Mouse (Mus musculus) B cell, adult 62 days (primary cell): ENCODE data around the gene Gstt2. TPM values are rescaled to one million over a fixed set of nuclear protein-coding genes. Genes with fewer than 3 reads are reported as not detected.

Experiments used
- total RNA-seq: library from RNA; stranded (reverse); gene quantifications from 4 replicates; pipeline ENCODE4 v1.2.4, GENCODE M21; 2023

The Gstt2 gene
- 37.4 to 45.9 TPM (median 42.4 TPM) in 4 replicates for total RNA-seq

DNA sequence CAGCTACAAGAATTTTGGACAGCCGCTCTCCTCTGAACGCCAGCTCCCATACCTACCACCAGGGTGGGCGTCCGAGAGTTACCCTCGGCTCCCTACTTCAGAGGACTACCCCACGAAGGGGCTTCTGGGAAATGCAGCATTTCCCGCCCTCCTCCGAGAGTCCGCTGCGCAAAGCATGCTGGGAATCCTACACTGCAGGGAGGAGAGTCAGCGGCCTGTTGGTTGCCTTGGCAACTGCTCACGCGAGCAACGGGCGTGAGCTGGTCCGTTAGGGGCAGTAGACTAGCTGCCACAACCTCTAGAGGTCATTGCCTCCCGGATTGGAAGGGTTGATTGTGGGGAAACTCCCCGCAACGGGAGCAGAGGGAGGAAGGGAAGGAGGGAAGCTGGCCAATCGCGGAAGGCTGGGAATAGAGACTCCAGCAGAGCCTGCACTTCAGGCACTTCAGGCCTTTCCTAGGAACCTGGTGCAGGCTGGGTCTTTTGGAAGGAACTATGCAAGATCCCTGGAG is at the start of gene Gstt2:
Gene Gstt2, minus strand, starts transcription at position 177 of the 512 bp plus-strand sequence.

DNA sequence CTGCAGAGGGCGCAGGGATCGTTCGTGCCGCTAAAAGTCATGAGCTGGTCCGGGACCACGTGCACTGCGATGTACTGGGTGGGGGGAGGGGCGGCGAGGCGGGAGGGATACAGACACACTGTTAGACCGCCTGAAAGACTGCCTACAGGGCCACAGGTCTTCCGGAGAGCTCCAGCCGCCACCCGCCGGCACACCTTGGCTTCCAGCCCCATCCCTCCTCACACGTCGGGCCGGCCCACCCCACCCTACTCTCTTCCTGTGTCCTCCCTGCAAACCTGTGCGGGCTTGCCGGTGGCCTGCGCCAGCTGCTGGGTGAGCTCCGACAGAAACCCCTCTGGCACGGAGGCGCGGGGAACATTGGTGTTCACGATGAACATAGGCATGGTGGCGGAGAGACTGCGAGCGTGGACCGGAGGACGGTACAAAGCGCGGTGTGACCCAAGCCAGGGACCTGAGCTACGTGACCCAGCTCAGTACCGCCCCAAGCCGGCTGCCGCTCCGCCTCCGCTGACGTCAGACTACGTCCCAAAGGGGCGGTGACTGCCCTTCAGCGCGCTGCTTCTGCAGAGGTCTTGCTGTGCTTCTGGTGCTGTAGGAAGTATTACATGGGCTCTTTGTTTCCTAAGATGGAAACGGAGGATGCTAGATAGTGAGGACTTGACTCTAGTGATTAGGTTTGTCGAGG is 22.7 kb upstream of the Gstt2 start, which contains the start of gene Mif:
Gene Mif, minus strand, starts transcription at position 455 of the 685 bp plus-strand sequence.

DNA sequence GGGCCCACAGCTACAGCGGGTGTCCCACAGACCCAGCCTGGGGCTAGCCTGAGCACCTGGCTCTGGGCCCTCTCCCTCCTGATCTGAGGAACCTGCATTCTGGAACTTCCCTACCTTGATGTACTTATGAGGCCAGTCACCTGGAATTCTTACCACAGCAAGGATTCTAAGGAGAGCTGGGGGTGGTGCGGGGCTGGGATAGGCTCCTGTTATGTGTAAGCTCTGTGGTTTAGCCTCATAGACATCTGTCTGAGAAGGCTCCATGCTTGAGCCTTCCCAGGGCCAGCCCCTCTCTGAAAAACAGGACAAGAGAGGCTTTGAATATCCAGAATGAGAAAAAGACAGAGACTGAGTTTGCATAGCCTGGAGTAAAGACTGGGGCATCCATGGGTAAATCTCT is 14.8 kb downstream of the Gstt2 start, which contains the start of gene Gstt4:
Gene Gstt4, minus strand, starts transcription at position 101 of the 400 bp plus-strand sequence.

DNA sequence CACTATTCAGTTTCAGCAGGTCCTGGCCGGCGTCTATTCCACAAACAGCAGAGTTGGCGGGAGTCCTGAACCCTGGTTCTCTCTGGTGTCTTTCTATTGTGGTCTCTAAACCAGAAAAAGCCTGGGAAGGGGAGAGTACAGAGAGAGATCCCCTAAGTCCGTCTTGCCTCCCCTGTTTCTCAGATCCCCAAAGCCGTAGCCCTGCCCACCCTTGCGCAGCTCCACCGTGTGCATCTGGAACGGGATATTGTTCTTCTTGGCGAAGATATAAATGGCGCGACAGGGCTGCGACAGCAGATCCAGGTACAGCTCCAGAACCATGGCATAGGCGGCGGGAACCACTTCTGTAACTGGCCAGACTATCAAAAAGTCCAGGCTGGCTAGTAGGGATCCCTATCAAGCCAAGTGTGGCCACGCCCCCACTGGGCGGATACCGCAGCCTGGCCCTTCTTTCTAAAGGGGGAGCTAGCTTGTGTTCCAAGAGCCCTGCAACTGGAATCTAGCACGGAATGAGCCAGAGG is 39.0 kb downstream of the Gstt2 start, which contains the start of gene Gstt1:
Gene Gstt1, minus strand, starts transcription at position 409 of the 521 bp plus-strand sequence.

Other genes starting within 250 kb of the Gstt2 start
- gene Ggt5, start 248.1 kb downstream of the Gstt2 start, total RNA-seq = 0.31 to 2.4 TPM (median 0.60 TPM) in 4 replicates
- gene Susd2, start 193.4 kb downstream of the Gstt2 start, total RNA-seq = 2.3 to 4.0 TPM (median 3.3 TPM) in 4 replicates
- gene Cabin1, start 73.1 kb downstream of the Gstt2 start, total RNA-seq = 96.5 to 105 TPM (median 99.5 TPM) in 4 replicates
- gene Ddt, start 64.0 kb downstream of the Gstt2 start, total RNA-seq = 24.1 to 35.9 TPM (median 29.8 TPM) in 4 replicates
- gene Gm20441, start 56.5 kb downstream of the Gstt2 start, total RNA-seq = not detected in 4 replicates
- 7.6 to 9.1 TPM (median 8.3 TPM) in 4 replicates for gene Gstt3, start 56.0 kb downstream of the Gstt2 start, total RNA-seq
- gene Gstt1, start 38.8 kb downstream of the Gstt2 start, total RNA-seq = not detected in 4 replicates
- not detected in 4 replicates for gene Gstt4, start 14.9 kb downstream of the Gstt2 start, total RNA-seq
- gene Mif, start 22.8 kb upstream of the Gstt2 start, total RNA-seq = 235 to 250 TPM (median 243 TPM) in 4 replicates
- gene Derl3, start 56.0 kb upstream of the Gstt2 start, total RNA-seq = 10.3 to 12.6 TPM (median 11.2 TPM) in 4 replicates
- 71.6 to 74.7 TPM (median 73.8 TPM) in 4 replicates for gene Smarcb1, start 84.2 kb upstream of the Gstt2 start, total RNA-seq
- gene Chchd10, start 95.7 kb upstream of the Gstt2 start, total RNA-seq = 126 to 146 TPM (median 143 TPM) in 4 replicates
- gene Mmp11, start 99.1 kb upstream of the Gstt2 start, total RNA-seq = 3.4 to 9.4 TPM (median 4.8 TPM) in 4 replicates
- gene Gm867, start 103.2 kb upstream of the Gstt2 start, total RNA-seq = not detected in 4 replicates
- 104 to 112 TPM (median 109 TPM) in 4 replicates for gene Vpreb3, start 105.6 kb upstream of the Gstt2 start, total RNA-seq
- gene Gm5134, start 117.1 kb upstream of the Gstt2 start, total RNA-seq = 0.85 to 1.8 TPM (median 0.99 TPM) in 4 replicates
- 12.2 to 17.8 TPM (median 14.5 TPM) in 4 replicates for gene Zfp280b, start 195.2 kb upstream of the Gstt2 start, total RNA-seq